Comparison of ENCODE assay signal across 21 mouse cellular contexts in genomic region chr15:94208476-94208875, GRCm38 (mm10).
DNase-seq lines count a peak whose midpoint lies in the region; ATAC-seq and TF ChIP-seq lines count a peak whose summit lies in the region.
"Had no signal": no experiment of that assay in that cellular context is flagged by ENCODE, and none has a peak within 500 bp of the region (broad histone marks: within the 10 kb centered on the region; RNA-seq: fewer than 3 reads in every experiment).

No protein-coding gene starts in this region.

- no peak for DNase-seq in embryonic facial prominence, embryonic 10.5 days (ENCODE audit: low spot score)
- no peak for DNase-seq in lung, adult 2 months
- peak; percentile 43 for DNase-seq in Muller cell, postnatal 12 days (ENCODE audit: inconsistent ontology term)
- DNase-seq in lung, postnatal 36 days, result peak; percentile 27
- no peak for DNase-seq in layer of hippocampus, postnatal 10 days (ENCODE audit: low spot score in 2 of 2)
- DNase-seq in hindbrain, embryonic 10.5 days (ENCODE audit: low spot score), result no peak
- DNase-seq: adrenal gland, adult 2 months; adrenal gland, postnatal 25 days; B cell, adult 2 months; cerebellum, adult 2 months; cerebellum, postnatal 10 days; forebrain, postnatal 0 days; gastrocnemius, adult 2 months; gastrocnemius, postnatal 25 days had no signal

- 71% methylated on average over 1 of the region's 1 CpGs for WGBS in embryonic facial prominence, embryonic 13.5 days
- WGBS in embryonic facial prominence, embryonic 10.5 days, result 77% methylated on average over 1 of the region's 1 CpGs
- 23% methylated on average over 1 of the region's 1 CpGs for WGBS in lung, embryonic 16.5 days
- 19% methylated on average over 1 of the region's 1 CpGs for WGBS in lung, adult 2 months
- 66% methylated on average over 1 of the region's 1 CpGs for WGBS in hindbrain, embryonic 10.5 days

- TF ChIP-seq CTCF in lung, adult 2 months (IDR thresholded peaks at IDR 0.05; ENCODE audit: insufficient read depth, low read length), result no peak

- H3K9me3 ChIP-seq in embryonic facial prominence, embryonic 13.5 days, result no peaks in the 10 kb centered on the region; the same call in 1 of the 2 replicates
- H3K9me3 ChIP-seq in embryonic facial prominence, embryonic 10.5 days, result no peaks in the 10 kb centered on the region
- peaks cover 4% of the 10 kb centered on the region for H3K9me3 ChIP-seq in lung, embryonic 16.5 days (ENCODE audit: control insufficient read depth, low read length)
- H3K9me3 ChIP-seq in hindbrain, embryonic 10.5 days, result no peaks in the 10 kb centered on the region
- H3K9me3 ChIP-seq: forebrain, embryonic 13.5 days; hindbrain, embryonic 15.5 days had no signal

- H3K27ac ChIP-seq in embryonic facial prominence, embryonic 13.5 days, result 0 out of 2 replicates have a peak overlapping the region, but pooled peaks have one; percentile 33
- no peak overlapping the region for H3K27ac ChIP-seq in embryonic facial prominence, embryonic 10.5 days (replicated peaks)
- peak overlapping the region; percentile 57 for H3K27ac ChIP-seq in lung, embryonic 16.5 days (ENCODE audit: low read length)
- H3K27ac ChIP-seq in hindbrain, embryonic 10.5 days, result no peak overlapping the region
- H3K27ac ChIP-seq: forebrain, embryonic 13.5 days; gastrocnemius, adult 2 months; hindbrain, embryonic 15.5 days had no signal

- peaks cover 12% of the 10 kb centered on the region for H3K4me1 ChIP-seq in embryonic facial prominence, embryonic 13.5 days
- H3K4me1 ChIP-seq in embryonic facial prominence, embryonic 10.5 days, result peaks cover 23% of the 10 kb centered on the region
- 0 out of 2 replicates have a peak, but pooled peaks cover 2% of the 10 kb centered on the region for H3K4me1 ChIP-seq in lung, embryonic 16.5 days (replicated peaks; ENCODE audit: control insufficient read depth, insufficient read depth, low read length)
- H3K4me1 ChIP-seq in lung, adult 2 months (ENCODE audit: control insufficient read depth, insufficient read depth, low read length), result no peaks in the 10 kb centered on the region
- 0 out of 2 replicates have a peak, but pooled peaks cover 6% of the 10 kb centered on the region for H3K4me1 ChIP-seq in hindbrain, embryonic 10.5 days (replicated peaks)
- H3K4me1 ChIP-seq: forebrain, embryonic 13.5 days; hindbrain, embryonic 15.5 days had no signal

- no peak for TF ChIP-seq POLR2A in lung, adult 2 months (IDR thresholded peaks at IDR 0.05; ENCODE audit: borderline replicate concordance, extremely low read depth, low read depth, low read length)

- no peak overlapping the region for H3K9ac ChIP-seq in embryonic facial prominence, embryonic 13.5 days
- H3K9ac ChIP-seq in lung, embryonic 16.5 days (ENCODE audit: low read length), result no peak overlapping the region
- H3K9ac ChIP-seq: forebrain, embryonic 13.5 days; forebrain, postnatal 0 days; heart, embryonic 12.5 days; hindbrain, embryonic 15.5 days had no signal

- no peaks in the 10 kb centered on the region for H3K27me3 ChIP-seq in embryonic facial prominence, embryonic 13.5 days
- H3K27me3 ChIP-seq in embryonic facial prominence, embryonic 10.5 days (replicated peaks; ENCODE audit: low read depth, poor library complexity, severe bottlenecking), result no peaks in the 10 kb centered on the region
- H3K27me3 ChIP-seq in lung, embryonic 16.5 days (ENCODE audit: control insufficient read depth, insufficient read depth, low read depth, low read length), result no peaks in the 10 kb centered on the region
- no peaks in the 10 kb centered on the region for H3K27me3 ChIP-seq in hindbrain, embryonic 10.5 days (ENCODE audit: insufficient read depth, poor library complexity, severe bottlenecking)
- H3K27me3 ChIP-seq: forebrain, embryonic 13.5 days; heart, embryonic 12.5 days; hindbrain, embryonic 15.5 days had no signal

- H3K36me3 ChIP-seq in embryonic facial prominence, embryonic 13.5 days, result no peaks in the 10 kb centered on the region
- no peaks in the 10 kb centered on the region for H3K36me3 ChIP-seq in embryonic facial prominence, embryonic 10.5 days (replicated peaks)
- H3K36me3 ChIP-seq in lung, embryonic 16.5 days (ENCODE audit: control insufficient read depth, insufficient read depth, low read length), result no peaks in the 10 kb centered on the region
- no peaks in the 10 kb centered on the region for H3K36me3 ChIP-seq in hindbrain, embryonic 10.5 days
- H3K36me3 ChIP-seq: G1E; heart, embryonic 12.5 days; hindbrain, embryonic 15.5 days had no signal

- ATAC-seq in embryonic facial prominence, embryonic 13.5 days (ENCODE audit: insufficient number of reproducible peaks, insufficient read depth, low FRiP score, low TSS enrichment, low read depth), result no peak
- ATAC-seq in lung, embryonic 16.5 days (ENCODE audit: low read depth), result peak; percentile 57
- ATAC-seq: CD4-positive, CD25-positive, alpha-beta regulatory T cell, adult 4 months; forebrain, embryonic 13.5 days; forebrain, postnatal 0 days had no signal

- no peak overlapping the region for H3K4me3 ChIP-seq in embryonic facial prominence, embryonic 13.5 days
- H3K4me3 ChIP-seq in embryonic facial prominence, embryonic 10.5 days, result no peak overlapping the region
- no peak overlapping the region for H3K4me3 ChIP-seq in lung, embryonic 16.5 days (ENCODE audit: low read length)
- no peak overlapping the region for H3K4me3 ChIP-seq in lung, adult 2 months (replicated peaks; ENCODE audit: extremely low read depth, low read depth, low read length)
- H3K4me3 ChIP-seq in hindbrain, embryonic 10.5 days, result no peak overlapping the region
- H3K4me3 ChIP-seq: forebrain, embryonic 13.5 days; gastrocnemius, adult 2 months; heart, embryonic 12.5 days; hindbrain, embryonic 15.5 days had no signal

- no peak overlapping the region for H3K4me2 ChIP-seq in embryonic facial prominence, embryonic 13.5 days
- no peak overlapping the region for H3K4me2 ChIP-seq in lung, embryonic 16.5 days (ENCODE audit: low read depth, low read length)
- H3K4me2 ChIP-seq: forebrain, embryonic 13.5 days; heart, embryonic 12.5 days; hindbrain, embryonic 15.5 days had no signal

Comparison
In these comparisons a context has a peak if more than half of its experiments do, and no peak if none do; other contexts are left out.
1. H3K27ac ChIP-seq: peak in embryonic facial prominence, embryonic 13.5 days (single experiment) and lung, embryonic 16.5 days (single experiment); none in embryonic facial prominence, embryonic 10.5 days (single experiment) and hindbrain, embryonic 10.5 days (single experiment).
2. DNase-seq: peak in Muller cell, postnatal 12 days (single experiment) and lung, postnatal 36 days (single experiment); none in embryonic facial prominence, embryonic 10.5 days (single experiment), lung, adult 2 months (single experiment), layer of hippocampus, postnatal 10 days (0 of 2) and hindbrain, embryonic 10.5 days (single experiment).